Mouse (Mus musculus): ENCODE measurements around the gene Exoc3.

The Exoc3 gene

DNA sequence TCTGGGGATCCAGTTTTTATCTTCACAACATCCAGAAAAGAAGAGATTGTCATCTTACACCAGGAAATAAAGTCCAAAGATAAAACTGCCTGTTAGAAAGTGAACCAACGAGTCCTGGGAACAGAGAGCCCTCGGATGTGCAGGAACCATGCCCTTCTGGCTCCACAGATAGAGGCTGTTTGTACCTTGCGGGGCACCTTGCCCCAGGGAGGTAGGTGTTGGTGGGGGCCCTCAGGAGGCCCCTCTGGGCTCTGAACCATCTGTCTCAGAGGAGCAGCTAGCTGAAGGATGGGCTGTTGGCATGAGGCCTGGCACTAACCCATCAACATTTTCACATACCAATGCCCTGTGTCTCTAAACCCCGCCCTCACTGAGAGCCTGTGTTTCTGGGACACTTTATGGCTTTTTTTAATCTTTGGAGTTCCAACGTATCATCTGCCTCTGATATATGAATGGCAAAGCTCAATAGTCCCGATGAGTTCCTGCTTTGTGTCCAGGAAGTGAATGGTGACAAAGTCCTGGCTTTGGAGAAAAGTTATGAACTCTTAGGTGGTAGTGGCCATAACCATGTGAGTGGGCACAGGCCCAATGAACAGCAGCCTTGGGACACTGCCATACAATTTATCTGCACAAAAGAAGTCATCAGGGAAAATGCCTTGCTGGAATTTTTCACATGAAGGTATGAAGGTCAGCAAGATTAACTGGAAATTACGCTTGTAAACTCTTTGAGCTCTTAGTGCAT lies 69.5 kb downstream of the Exoc3 start:
- peak; percentile 72 for DNase-seq

DNA sequence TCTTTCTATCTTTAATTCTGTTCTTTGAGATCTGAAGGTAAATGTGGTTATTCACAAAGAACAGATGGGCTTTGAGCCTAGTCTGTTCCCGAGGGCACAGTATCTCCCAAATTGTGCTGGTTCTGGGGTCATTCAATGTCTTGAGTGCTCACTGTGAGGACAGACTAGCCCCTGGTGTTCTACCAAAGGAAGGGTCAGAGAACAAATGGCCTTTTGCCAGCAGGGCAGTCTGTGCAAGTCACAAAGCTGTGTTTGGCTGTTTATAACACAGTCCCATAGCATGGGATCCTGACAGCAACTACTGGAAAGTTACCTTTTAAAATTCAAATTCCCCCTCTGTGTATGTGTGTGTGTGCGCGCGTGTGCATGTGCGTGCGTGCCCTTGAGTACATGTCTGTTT lies 78.6 kb downstream of the Exoc3 start:
- peak; percentile 91 for DNase-seq

DNA sequence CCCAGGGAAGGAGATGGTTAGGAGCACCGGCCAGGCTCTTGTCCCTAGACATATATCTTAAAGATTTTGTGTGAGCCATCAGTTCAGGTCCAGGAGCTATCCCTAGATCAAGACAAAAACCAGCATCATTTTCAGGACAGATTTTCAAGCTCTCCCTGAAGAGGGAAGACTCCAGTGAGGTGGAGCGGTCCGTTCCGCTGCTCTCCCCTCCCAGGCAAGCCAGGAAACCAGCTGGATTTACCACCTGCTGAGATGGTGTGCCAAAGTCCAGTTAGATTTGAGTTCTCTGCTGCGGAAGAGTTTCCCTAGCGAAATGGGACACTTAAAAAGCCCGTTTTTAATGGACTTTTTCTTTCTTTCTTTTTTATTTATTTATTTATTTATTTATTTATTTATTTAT lies 81.0 kb downstream of the Exoc3 start:
- DNase-seq = peak; percentile 80

DNA sequence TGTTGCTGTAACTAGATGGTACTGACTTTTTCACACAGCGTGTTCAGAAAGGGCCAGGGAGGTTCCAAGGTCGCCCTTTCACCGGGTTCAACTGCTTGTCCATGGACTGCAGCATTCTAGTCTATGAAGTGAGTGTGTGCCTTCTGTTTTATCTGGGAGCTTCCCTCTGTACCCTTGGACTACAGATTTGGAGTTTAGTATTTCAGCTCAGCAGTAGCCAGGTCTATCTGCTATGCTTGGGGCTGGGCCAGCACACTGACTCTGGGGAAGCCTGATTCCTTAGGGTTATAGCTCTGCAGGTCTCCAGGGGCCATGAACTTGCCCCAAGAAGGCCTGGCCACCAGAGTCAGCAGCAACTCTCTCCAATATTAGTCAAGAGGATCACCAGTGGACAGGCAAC lies 85.9 kb downstream of the Exoc3 start:
- DNase-seq = peak; percentile 61

DNA sequence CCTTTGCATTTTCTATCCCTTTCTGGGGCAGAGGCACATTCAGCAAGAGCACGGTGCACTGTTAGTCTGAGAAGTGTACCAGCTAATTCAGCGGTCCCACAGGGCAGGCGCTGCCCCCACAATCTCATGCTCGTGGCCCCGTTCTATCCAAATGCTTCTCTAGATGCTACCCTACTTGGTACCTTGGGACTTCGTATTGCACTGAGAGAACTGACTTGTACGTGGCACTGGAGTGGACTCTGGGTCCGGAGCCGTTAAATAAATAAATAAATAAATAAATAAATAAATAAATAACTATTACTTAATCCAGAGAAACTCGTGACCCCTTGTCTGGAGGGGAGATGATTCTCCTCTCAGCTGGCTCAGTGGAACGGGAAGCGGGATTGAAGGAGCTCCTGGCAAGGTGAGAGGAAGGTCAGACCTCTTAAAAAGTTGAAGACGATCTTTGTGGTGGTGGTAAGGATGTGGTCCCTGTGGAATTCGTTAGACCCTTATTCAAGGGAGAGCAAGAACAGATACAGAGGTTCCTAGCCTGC lies 86.7 kb downstream of the Exoc3 start:
- DNase-seq = peak; percentile 62

DNA sequence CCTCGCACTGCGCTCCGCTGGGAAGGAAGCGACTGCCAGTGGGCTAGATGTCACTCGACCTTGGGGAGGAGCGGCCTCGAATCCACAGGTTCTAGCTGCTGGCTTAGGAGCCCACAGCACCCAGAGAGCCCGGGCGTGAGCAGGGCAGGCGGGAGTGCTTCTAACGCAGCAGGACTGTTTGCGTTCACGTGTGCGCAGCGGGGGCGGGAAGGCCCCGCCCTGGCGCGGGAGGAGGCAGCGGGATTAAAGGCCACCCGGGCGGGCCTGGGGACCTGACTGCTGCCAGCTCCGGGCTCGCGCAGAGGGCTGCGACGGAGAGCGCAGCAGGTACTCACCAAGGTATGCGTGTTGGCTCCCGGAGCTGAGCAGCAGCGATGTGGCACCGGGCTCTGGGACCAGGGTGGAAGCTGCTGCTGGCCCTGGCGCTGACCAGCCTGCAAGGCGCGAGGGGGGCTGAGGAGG lies 87.4 kb downstream of the Exoc3 start, which contains the start of gene Slc9a3:
TSS of gene Slc9a3 (plus strand) at position 317 of the 462 bp plus-strand sequence.
- DNase-seq = peak; percentile 80

Measured in kidney, adult 9 months (tissue).